Mouse (Mus musculus): Measurements from ENCODE around the gene Mrpl55.

GRCm38 (mm10) chr11:59196230-59196629, 6.1 kb upstream of the Mrpl55 start:
- no peak for TF ChIP-seq CHD2 (IDR thresholded peaks at IDR 0.05; ENCODE audit: low read depth, low read length)
- TF ChIP-seq ZC3H11A (IDR thresholded peaks at IDR 0.05; ENCODE audit: borderline replicate concordance, low read depth, low read length) = no peak
- no peak for TF ChIP-seq HCFC1 (IDR thresholded peaks at IDR 0.05; ENCODE audit: borderline replicate concordance, insufficient read depth, low read length)
- no peak for TF ChIP-seq MAFK (IDR thresholded peaks at IDR 0.05; ENCODE audit: insufficient read depth, low read depth, low read length)
- TF ChIP-seq ZNF384 (IDR thresholded peaks at IDR 0.05; ENCODE audit: low read depth, low read length) = no peak

Measured in ES-E14 (cell line).